Mouse (Mus musculus) activated CD4-positive, CD25-positive, alpha-beta regulatory T cell, adult 4 months (primary cell): Measurements from ENCODE around the gene Rnf224. TPM values are rescaled to one million over a fixed set of nuclear protein-coding genes. Genes with fewer than 3 reads are reported as not detected.
A peak's percentile ranks its signal among the peaks of the same experiment; 100 is the strongest.

ENCODE experiments used
- ATAC-seq: one replicate; pipeline ENCODE4 v1.8.0; 2017
- polyA plus RNA-seq, 2 experiments: library from polyadenylated mRNA; unstranded; fragments of 100-300 nt; shearing (Covaris generic); gene quantifications; one replicate each; pipeline ENCODE4 v1.2.1; 2017

The Rnf224 gene
- polyA plus RNA-seq, 2 experiments from 2014 or later = not detected

- ATAC-seq = no peak
Measured at GRCm38 (mm10) chr2:25194006-25194405, 42.6 kb downstream of the Rnf224 start.

- peak; percentile 67 for ATAC-seq
Measured at GRCm38 (mm10) chr2:25193330-25193770, 43.2 kb downstream of the Rnf224 start.

- no peak for ATAC-seq
Measured at GRCm38 (mm10) chr2:25187841-25188240, 48.7 kb downstream of the Rnf224 start.

GRCm38 (mm10) chr2:25186575-25186930 is 50.0 kb downstream of the Rnf224 start:
- ATAC-seq = no peak

- ATAC-seq = peak; percentile 47
Measured at GRCm38 (mm10) chr2:25185625-25186574, 50.7 kb downstream of the Rnf224 start.

- ATAC-seq = no peak
Measured at GRCm38 (mm10) chr2:25184496-25184895, 52.1 kb downstream of the Rnf224 start.

Other genes with a start within 250 kb of the Rnf224 start
- gene Nsmf, start 182.4 kb downstream of the Rnf224 start, polyA plus RNA-seq = 10 to 100 TPM; 11.1 to 11.2 TPM
- gene Entpd8, start 156.5 kb downstream of the Rnf224 start, polyA plus RNA-seq = not detected
- 1 to 10 TPM; 1.6 to 1.9 TPM for gene Noxa1, start 141.6 kb downstream of the Rnf224 start, polyA plus RNA-seq
- gene Nrarp, start 56.0 kb downstream of the Rnf224 start, polyA plus RNA-seq = 1 to 10 TPM in 1 of 2 experiments, under 1 TPM in 1; 0.61 to 1.2 TPM
- 10 to 100 TPM; 51.4 to 89.5 TPM for gene Tor4a, start 39.9 kb downstream of the Rnf224 start, polyA plus RNA-seq
- 10 to 100 TPM; 41.1 to 49.1 TPM for gene Nelfb, start 25.3 kb downstream of the Rnf224 start, polyA plus RNA-seq
- not detected for gene Stpg3, start 22.1 kb downstream of the Rnf224 start, polyA plus RNA-seq
- gene Fam166a, start 18.0 kb downstream of the Rnf224 start, polyA plus RNA-seq = not detected
- 100 to 1,000 TPM; 110 to 150 TPM for gene Tubb4b, start 12.1 kb downstream of the Rnf224 start, polyA plus RNA-seq
- not detected for gene Slc34a3, start 2.4 kb downstream of the Rnf224 start, polyA plus RNA-seq
- under 1 TPM in 1 of 2 experiments, not detected in 1; 0.58 TPM for gene Rnf208, start 5.5 kb upstream of the Rnf224 start, polyA plus RNA-seq
- not detected for gene Cysrt1, start 5.7 kb upstream of the Rnf224 start, polyA plus RNA-seq
- gene AL732309.1, start 10.1 kb upstream of the Rnf224 start, polyA plus RNA-seq = 1 to 10 TPM; 3.6 to 4.2 TPM
- 10 to 100 TPM; 10.8 to 13.0 TPM for gene Tmem203, start 18.7 kb upstream of the Rnf224 start, polyA plus RNA-seq
- gene Tprn, start 25.8 kb upstream of the Rnf224 start, polyA plus RNA-seq = 10 to 100 TPM in 1 of 2 experiments, 1 to 10 TPM in 1; 5.5 to 12.4 TPM
- gene Ssna1, start 35.7 kb upstream of the Rnf224 start, polyA plus RNA-seq = 100 to 1,000 TPM; 127 to 134 TPM
- gene Anapc2, start 35.7 kb upstream of the Rnf224 start, polyA plus RNA-seq = 10 to 100 TPM; 24.8 to 39.3 TPM
- gene Tmem210, start 51.4 kb upstream of the Rnf224 start, polyA plus RNA-seq = not detected
- gene Lrrc26, start 53.1 kb upstream of the Rnf224 start, polyA plus RNA-seq = not detected
- gene Grin1, start 82.4 kb upstream of the Rnf224 start, polyA plus RNA-seq = not detected
- 10 to 100 TPM; 19.7 to 23.2 TPM for gene Man1b1, start 95.6 kb upstream of the Rnf224 start, polyA plus RNA-seq
- 10 to 100 TPM; 10.3 to 13.9 TPM for gene Dpp7, start 119.6 kb upstream of the Rnf224 start, polyA plus RNA-seq
- gene Uap1l1, start 128.9 kb upstream of the Rnf224 start, polyA plus RNA-seq = 10 to 100 TPM; 13.3 to 15.0 TPM
- 1 to 10 TPM; 1.8 to 2.6 TPM for gene Sapcd2, start 135.5 kb upstream of the Rnf224 start, polyA plus RNA-seq
- gene Entpd2, start 159.1 kb upstream of the Rnf224 start, polyA plus RNA-seq = under 1 TPM in 1 of 2 experiments, not detected in 1; 0.17 TPM
- 1 to 10 TPM; 1.2 to 1.7 TPM for gene Npdc1, start 162.6 kb upstream of the Rnf224 start, polyA plus RNA-seq
- 10 to 100 TPM; 13.6 to 13.8 TPM for gene Fut7, start 186.5 kb upstream of the Rnf224 start, polyA plus RNA-seq
- gene Abca2, start 191.9 kb upstream of the Rnf224 start, polyA plus RNA-seq = 10 to 100 TPM; 32.8 to 41.4 TPM
- 1 to 10 TPM; 2.0 to 2.2 TPM for gene Clic3, start 220.1 kb upstream of the Rnf224 start, polyA plus RNA-seq
- 10 to 100 TPM; 72.8 to 74.8 TPM for gene Paxx, start 224.3 kb upstream of the Rnf224 start, polyA plus RNA-seq
- gene Ptgds, start 233.3 kb upstream of the Rnf224 start, polyA plus RNA-seq = not detected